Mouse (Mus musculus) heart, embryonic 13.5 days (tissue): ENCODE measurements around the gene Pde1c. TPM values are rescaled to one million over a fixed set of nuclear protein-coding genes. Genes with fewer than 3 reads are reported as not detected.

Experiments used
- ATAC-seq: fragments of 200-750 bp; cut with Nextera tagmentation; 2 replicates; pipeline ENCODE4 v1.8.0; 2017; ENCODE audit warnings: moderate TSS enrichment; ENCODE audit not compliant: insufficient number of reproducible peaks, low FRiP score, low TSS enrichment; ENCODE audit errors: extremely low read depth
- H3K27ac ChIP-seq: fragments of 300-500 bp; sonication (generic); replicated peaks from 2 replicates; pipeline ENCODE4 v1.5.1; 2015; ENCODE audit warnings: moderate library complexity, mild to moderate bottlenecking, inconsistent platforms
- H3K27me3 ChIP-seq: fragments of 300-500 bp; sonication (generic); replicated peaks from 2 replicates; pipeline ENCODE4 v1.6.1; 2015; ENCODE audit warnings: mild to moderate bottlenecking, inconsistent platforms
- H3K36me3 ChIP-seq: fragments of 300-500 bp; sonication (generic); 2 replicates; pipeline ENCODE4 v1.6.1; 2015; ENCODE audit warnings: mild to moderate bottlenecking, inconsistent platforms
- H3K4me1 ChIP-seq: fragments of 300-500 bp; sonication (generic); 2 replicates; pipeline ENCODE4 v1.6.1; 2015; ENCODE audit warnings: inconsistent platforms
- H3K4me2 ChIP-seq: fragments of 300-500 bp; sonication (generic); 2 replicates; pipeline ENCODE4 v1.6.1; 2015; ENCODE audit warnings: inconsistent platforms, mild to moderate bottlenecking, moderate library complexity
- H3K4me3 ChIP-seq: fragments of 300-500 bp; sonication (generic); 2 replicates; pipeline ENCODE4 v1.5.1; 2015; ENCODE audit warnings: moderate library complexity, mild to moderate bottlenecking, inconsistent platforms
- H3K9ac ChIP-seq: fragments of 300-500 bp; sonication (generic); 2 replicates; pipeline ENCODE4 v1.6.1; 2015; ENCODE audit warnings: inconsistent platforms, mild to moderate bottlenecking, moderate library complexity
- H3K9me3 ChIP-seq: fragments of 300-500 bp; sonication (generic); 2 replicates; pipeline ENCODE4 v1.6.1; 2016; ENCODE audit warnings: inconsistent platforms
- WGBS: fragments of 180-500 bp; shearing (Covaris S2); methylation state at CpG from one replicate; pipeline ENCODE4 v1.1.7; 2015; ENCODE audit warnings: mixed read lengths; 5-methylcytosine and 5-hydroxymethylcytosine counted together
- polyA plus RNA-seq: library from polyadenylated mRNA; unstranded; fragments of >200 nt; fragmentation: Nextera tagmentation; extraction: Ambion mirVana; gene quantifications from 2 replicates; pipeline ENCODE4 v1.2.1, GENCODE M21; 2015

The Pde1c gene
- polyA plus RNA-seq, 1 experiment from 2014 or later, result 3.1 TPM

GRCm38 (mm10) chr6:56362128-56362545, 206.8 kb downstream of the Pde1c start:
- peak; percentile 77 for ATAC-seq
- Histone ChIP-seq H3K27ac (no peak overlapping the region), H3K9ac (peak overlapping the region; percentile 80), H3K4me2 (peak overlapping the region; percentile 94), H3K9me3 (no peaks in the 10 kb centered on the region), H3K4me3 (peak overlapping the region; percentile 61), H3K27me3 (0 out of 2 replicates have a peak, but pooled peaks cover 3% of the 10 kb centered on the region), H3K36me3 (no peaks in the 10 kb centered on the region), H3K4me1 (peaks cover 28% of the 10 kb centered on the region)
- WGBS, result 2% methylated on average over 10 of the region's 10 CpGs

DNA sequence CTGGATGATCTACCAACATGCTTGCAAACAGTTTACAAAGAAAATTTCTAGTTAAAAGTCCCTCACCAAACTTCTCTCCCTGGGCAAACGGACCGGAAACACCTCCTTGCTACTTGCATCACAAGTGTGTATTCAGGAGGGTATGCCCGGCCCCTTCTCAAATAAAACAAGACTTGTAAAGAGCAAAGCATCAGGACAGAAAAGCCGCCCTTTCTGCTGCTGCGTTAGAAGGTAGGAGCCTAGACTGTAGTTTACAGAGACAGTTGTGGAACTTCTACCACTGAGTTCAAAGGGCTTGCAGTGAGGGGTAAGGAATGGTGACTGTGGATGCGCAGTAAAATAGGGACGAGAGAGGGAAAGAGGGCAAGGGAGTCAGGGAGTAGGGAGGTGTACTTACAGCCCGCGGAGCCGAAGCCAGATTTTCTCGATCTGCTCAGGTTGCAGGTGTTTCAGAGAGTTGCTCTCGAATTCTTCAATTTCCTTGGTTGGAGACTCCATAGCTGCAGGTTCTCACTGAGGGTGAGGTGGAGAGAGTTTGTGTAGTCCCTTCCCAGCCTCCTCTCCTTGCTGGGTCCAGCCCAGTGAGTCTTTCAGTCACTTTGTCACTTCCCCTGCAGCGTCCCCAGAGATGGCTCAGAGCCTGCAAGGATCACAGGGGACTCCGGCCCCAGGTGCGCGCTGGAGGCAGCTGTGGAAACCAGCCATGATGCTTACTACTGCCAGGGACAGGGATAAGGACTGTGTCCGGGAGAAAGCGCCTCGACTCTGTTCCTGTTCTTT, 207.4 kb downstream of the Pde1c start:
- no peaks in the 10 kb centered on the region for H3K9me3 ChIP-seq
- H3K9ac ChIP-seq, result peak overlapping the region; percentile 80
- peaks cover 26% of the 10 kb centered on the region for H3K4me1 ChIP-seq
- peak overlapping the region; percentile 61 for H3K4me3 ChIP-seq
- no peaks in the 10 kb centered on the region for H3K36me3 ChIP-seq
- 3% methylated on average over 19 of the region's 19 CpGs for WGBS
- H3K27me3 ChIP-seq, result 0 out of 2 replicates have a peak, but pooled peaks cover 3% of the 10 kb centered on the region
- H3K27ac ChIP-seq, result no peak overlapping the region
- ATAC-seq, result no peak
- peak overlapping the region; percentile 94 for H3K4me2 ChIP-seq

GRCm38 (mm10) chr6:56360086-56360485, 208.8 kb downstream of the Pde1c start:
- Histone ChIP-seq H3K36me3 (no peaks in the 10 kb centered on the region), H3K27ac (no peak overlapping the region), H3K4me1 (peaks cover 36% of the 10 kb centered on the region), H3K4me2 (peak overlapping the region; percentile 94), H3K9ac (no peak overlapping the region), H3K27me3 (0 out of 2 replicates have a peak, but pooled peaks cover 3% of the 10 kb centered on the region), H3K9me3 (no peaks in the 10 kb centered on the region), H3K4me3 (no peak overlapping the region)
- no peak for ATAC-seq
- whole genome bisulfite sequencing, result 37% methylated on average over 6 of the region's 6 CpGs

GRCm38 (mm10) chr6:56359126-56359525, 209.8 kb downstream of the Pde1c start:
- Histone ChIP-seq H3K4me1 (peaks cover 43% of the 10 kb centered on the region), H3K27me3 (0 out of 2 replicates have a peak, but pooled peaks cover 3% of the 10 kb centered on the region), H3K9me3 (no peaks in the 10 kb centered on the region), H3K36me3 (no peaks in the 10 kb centered on the region), H3K9ac (no peak overlapping the region), H3K27ac (no peak overlapping the region), H3K4me2 (no peak overlapping the region), H3K4me3 (no peak overlapping the region)
- no peak for ATAC-seq
- WGBS, result 43% methylated on average over 3 of the region's 3 CpGs

DNA sequence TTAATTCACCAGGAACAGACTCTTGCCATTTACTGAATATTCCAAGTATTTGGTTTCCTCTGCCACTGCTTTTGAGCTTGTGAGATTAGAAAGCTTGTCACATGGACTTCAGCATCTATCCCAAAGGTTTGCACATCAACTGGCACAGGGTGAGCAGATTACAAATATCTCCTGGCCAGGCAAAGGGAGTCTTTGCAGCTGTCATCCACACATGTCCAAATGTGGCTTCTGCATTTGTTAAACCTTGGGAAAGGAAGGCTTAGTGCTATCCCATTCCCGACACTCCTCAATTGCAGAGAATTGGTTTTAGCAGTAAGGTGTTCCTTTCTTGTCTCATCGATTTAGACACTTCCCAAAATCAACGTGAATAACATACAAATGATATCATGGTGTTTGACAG, 221.7 kb downstream of the Pde1c start:
- no peaks in the 10 kb centered on the region for H3K9me3 ChIP-seq
- 64% methylated on average over 3 of the region's 3 CpGs for WGBS
- H3K27me3 ChIP-seq, result no peaks in the 10 kb centered on the region
- H3K36me3 ChIP-seq, result no peaks in the 10 kb centered on the region
- no peak overlapping the region for H3K4me2 ChIP-seq
- ATAC-seq, result no peak
- H3K4me1 ChIP-seq, result peaks cover 14% of the 10 kb centered on the region
- H3K27ac ChIP-seq, result no peak overlapping the region
- no peak overlapping the region for H3K4me3 ChIP-seq
- H3K9ac ChIP-seq, result no peak overlapping the region

DNA sequence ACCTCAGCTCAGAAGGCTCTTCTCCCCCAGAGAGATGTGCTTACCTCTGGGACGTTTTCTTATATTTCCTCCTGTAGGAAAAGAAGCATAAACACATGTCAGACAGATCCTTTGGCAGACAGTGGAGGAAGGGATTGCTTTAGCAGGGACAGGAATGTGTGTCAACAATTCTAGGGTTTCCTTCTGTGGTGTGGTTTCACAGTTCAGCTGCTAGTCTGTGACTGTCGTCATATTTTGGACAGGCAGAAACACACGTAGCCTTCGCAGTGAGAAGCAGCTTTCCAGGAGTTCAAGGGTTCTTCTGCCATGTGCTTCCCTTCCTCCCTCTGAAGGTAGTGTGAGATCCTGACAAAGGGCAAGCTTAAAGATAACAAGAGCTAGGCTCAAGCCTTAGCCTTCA, 223.8 kb downstream of the Pde1c start:
- Histone ChIP-seq H3K27ac (no peak overlapping the region), H3K27me3 (no peaks in the 10 kb centered on the region), H3K4me2 (no peak overlapping the region), H3K9ac (no peak overlapping the region), H3K4me3 (no peak overlapping the region), H3K9me3 (no peaks in the 10 kb centered on the region), H3K36me3 (no peaks in the 10 kb centered on the region), H3K4me1 (peaks cover 14% of the 10 kb centered on the region)
- WGBS, result 42% methylated on average over 4 of the region's 4 CpGs
- no peak for ATAC-seq

- Histone ChIP-seq H3K27me3 (no peaks in the 10 kb centered on the region), H3K4me2 (no peak overlapping the region), H3K4me3 (no peak overlapping the region), H3K9ac (no peak overlapping the region), H3K4me1 (peaks cover 6% of the 10 kb centered on the region; the same call in 1 of the 2 replicates), H3K9me3 (no peaks in the 10 kb centered on the region), H3K36me3 (no peaks in the 10 kb centered on the region), H3K27ac (no peak overlapping the region)
- ATAC-seq, result no peak
- 61% methylated on average over 1 of the region's 1 CpGs for WGBS
Observed at GRCm38 (mm10) chr6:56342005-56342404, 226.9 kb downstream of the Pde1c start.

- Histone ChIP-seq H3K4me2 (no peak overlapping the region), H3K4me1 (no peaks in the 10 kb centered on the region), H3K4me3 (no peak overlapping the region), H3K36me3 (no peaks in the 10 kb centered on the region), H3K27me3 (no peaks in the 10 kb centered on the region), H3K27ac (no peak overlapping the region), H3K9ac (no peak overlapping the region), H3K9me3 (no peaks in the 10 kb centered on the region)
- ATAC-seq, result no peak
- 81% methylated on average over 3 of the region's 3 CpGs for WGBS
Observed at GRCm38 (mm10) chr6:56335811-56336446, 233.0 kb downstream of the Pde1c start.

- no peak for ATAC-seq
Observed at GRCm38 (mm10) chr6:56332149-56332548, 236.8 kb downstream of the Pde1c start.

DNA sequence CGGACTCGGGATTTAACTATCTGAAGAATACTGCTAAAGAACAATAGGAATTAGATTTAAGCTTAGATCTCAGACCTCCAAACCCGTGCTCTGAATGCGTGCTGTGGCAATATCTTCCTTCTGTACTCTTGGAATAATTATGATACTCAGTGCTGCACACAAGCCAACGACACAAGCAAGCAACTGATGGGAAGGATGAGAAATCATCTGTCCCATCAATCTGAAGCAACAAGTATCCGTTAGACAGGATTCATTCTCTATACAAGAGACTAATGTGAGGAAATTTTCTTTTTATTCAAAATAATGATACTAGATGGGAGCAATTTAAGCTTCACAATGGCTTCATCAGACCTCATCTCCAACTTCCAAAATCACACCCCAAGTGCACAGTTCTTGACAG, 237.5 kb downstream of the Pde1c start:
- Histone ChIP-seq H3K9me3 (no peaks in the 10 kb centered on the region), H3K4me2 (no peak overlapping the region), H3K36me3 (no peaks in the 10 kb centered on the region), H3K9ac (no peak overlapping the region), H3K4me1 (no peaks in the 10 kb centered on the region), H3K27me3 (no peaks in the 10 kb centered on the region), H3K27ac (no peak overlapping the region), H3K4me3 (no peak overlapping the region)
- 78% methylated on average over 6 of the region's 6 CpGs for WGBS
- no peak for ATAC-seq

More at GRCm38 (mm10) chr6:56332149-56332548, 236.8 kb downstream of the Pde1c start:
- Histone ChIP-seq H3K4me2 (no peak overlapping the region), H3K36me3 (no peaks in the 10 kb centered on the region), H3K27ac (no peak overlapping the region), H3K9me3 (no peaks in the 10 kb centered on the region), H3K4me1 (no peaks in the 10 kb centered on the region), H3K4me3 (no peak overlapping the region), H3K27me3 (no peaks in the 10 kb centered on the region), H3K9ac (no peak overlapping the region)
- 72% methylated on average over 4 of the region's 4 CpGs for WGBS

DNA sequence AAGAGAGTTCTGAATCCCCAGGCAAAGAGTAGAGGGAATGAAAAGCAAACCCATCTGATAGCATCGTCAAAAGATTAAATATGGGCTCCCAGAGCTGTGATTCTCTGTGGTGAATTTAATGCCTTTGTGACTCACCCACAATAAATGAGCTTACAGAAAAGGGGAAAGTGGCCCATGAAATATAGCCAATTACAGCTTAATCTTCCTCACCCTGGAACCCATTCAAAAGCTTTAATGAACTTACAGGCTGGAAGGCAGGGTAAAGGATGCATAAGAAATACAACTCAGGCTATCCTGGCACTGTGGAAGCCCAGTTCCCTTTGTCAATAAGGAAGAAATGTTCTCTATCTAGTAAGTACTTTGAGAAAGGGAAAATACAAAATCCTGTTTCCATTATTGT, 240.8 kb downstream of the Pde1c start:
- H3K9ac ChIP-seq, result no peak overlapping the region
- no peak for ATAC-seq

More for the DNA sequence above, 240.8 kb downstream of the Pde1c start:
- Histone ChIP-seq H3K27me3 (no peaks in the 10 kb centered on the region), H3K4me2 (no peak overlapping the region), H3K4me1 (peaks cover 5% of the 10 kb centered on the region), H3K36me3 (no peaks in the 10 kb centered on the region), H3K4me3 (no peak overlapping the region), H3K9me3 (no peaks in the 10 kb centered on the region), H3K27ac (no peak overlapping the region)
- 62% methylated on average over 1 of the region's 1 CpGs for WGBS
